Mouse (Mus musculus) C2C12 (cell line): ENCODE data around the gene Mylip.

Experiments used
- CEBPB ChIP-seq: IDR thresholded peaks from one replicate; pipeline ENCODE4 v1.6.1; 2011; ENCODE audit warnings: low read depth, mild to moderate bottlenecking, control low read depth, moderate library complexity
- CTCF ChIP-seq: IDR thresholded peaks from one replicate; pipeline ENCODE4 v1.5.1; 2011; ENCODE audit not compliant: control insufficient read depth, insufficient read depth, insufficient read length
- MAX ChIP-seq: IDR thresholded peaks from one replicate; pipeline ENCODE4 v1.6.1; 2011; ENCODE audit warnings: mild to moderate bottlenecking, control low read depth
- MYOD1 ChIP-seq: IDR thresholded peaks from one replicate; pipeline ENCODE4 v1.6.1; 2011; ENCODE audit warnings: low read depth; ENCODE audit not compliant: control insufficient read depth, insufficient read length
- USF1 ChIP-seq: IDR thresholded peaks from one replicate; pipeline ENCODE4 v1.6.1; 2011; ENCODE audit warnings: low read depth, mild to moderate bottlenecking, control low read depth, moderate library complexity

DNA sequence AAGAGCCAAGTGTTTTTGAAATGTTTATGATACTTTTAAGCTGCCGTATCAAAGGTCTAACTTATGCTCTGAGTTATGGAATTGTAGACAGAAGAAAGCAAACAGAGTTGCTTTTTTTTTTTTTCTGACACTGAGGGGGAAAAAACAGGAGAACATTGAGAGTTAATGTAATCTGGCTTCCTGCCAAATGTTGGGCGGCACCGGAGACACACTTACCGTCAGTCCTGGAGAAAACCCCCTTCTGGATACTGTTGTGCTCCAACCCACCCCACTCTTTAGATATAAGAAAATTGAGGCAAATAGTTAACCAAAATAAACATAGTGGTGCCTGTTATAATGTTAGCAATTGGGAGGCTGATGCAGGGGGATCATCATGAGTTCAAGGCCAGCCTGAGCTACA lies 65.1 kb downstream of the Mylip start:
- no peak for TF ChIP-seq CTCF
- no peak for TF ChIP-seq MYOD1
- no peak for TF ChIP-seq MAX
- TF ChIP-seq USF1: no peak
- no peak for TF ChIP-seq CEBPB
